Mouse (Mus musculus) kidney, embryonic 15.5 days (tissue): ENCODE results near the gene Acbd7. TPM values are rescaled to one million over a fixed set of nuclear protein-coding genes. Genes with fewer than 3 reads are reported as not detected.

Source experiments
- ATAC-seq: fragments of 200-750 bp; cut with Nextera tagmentation; replicated peaks from 2 replicates; pipeline ENCODE4 v1.8.0; 2017; ENCODE audit warnings: moderate TSS enrichment; ENCODE audit not compliant: low FRiP score
- H3K27ac ChIP-seq: fragments of 300-500 bp; sonication (generic); 2 replicates; pipeline ENCODE4 v1.5.1; 2015; ENCODE audit warnings: mild to moderate bottlenecking, inconsistent platforms
- H3K27me3 ChIP-seq: fragments of 300-500 bp; sonication (generic); 2 replicates; pipeline ENCODE4 v1.6.1; 2015; ENCODE audit warnings: inconsistent platforms
- H3K36me3 ChIP-seq: fragments of 300-500 bp; sonication (generic); 2 replicates; pipeline ENCODE4 v1.6.1; 2015; ENCODE audit warnings: inconsistent platforms
- H3K4me1 ChIP-seq: fragments of 300-500 bp; sonication (generic); 2 replicates; pipeline ENCODE4 v1.6.1; 2015; ENCODE audit warnings: inconsistent platforms
- H3K4me2 ChIP-seq: fragments of 300-500 bp; sonication (generic); 2 replicates; pipeline ENCODE4 v1.6.1; 2015; ENCODE audit warnings: moderate library complexity, mild to moderate bottlenecking, inconsistent platforms
- H3K4me3 ChIP-seq: fragments of 300-500 bp; sonication (generic); replicated peaks from 2 replicates; pipeline ENCODE4 v1.5.1; 2015; ENCODE audit warnings: mild to moderate bottlenecking, inconsistent platforms
- H3K9ac ChIP-seq: fragments of 300-500 bp; sonication (generic); 2 replicates; pipeline ENCODE4 v1.6.1; 2015; ENCODE audit warnings: mild to moderate bottlenecking, inconsistent platforms
- H3K9me3 ChIP-seq: fragments of 300-500 bp; sonication (generic); replicated peaks from 2 replicates; pipeline ENCODE4 v1.6.1; 2016; ENCODE audit warnings: inconsistent platforms
- WGBS: fragments of 180-500 bp; shearing (Covaris S2); methylation state at CpG from one replicate; pipeline ENCODE4 v1.1.7; 2015; ENCODE audit warnings: mixed read lengths; 5-methylcytosine and 5-hydroxymethylcytosine counted together
- polyA plus RNA-seq: library from polyadenylated mRNA; unstranded; fragments of >200 nt; fragmentation: Nextera tagmentation; extraction: Ambion mirVana; gene quantifications from 2 replicates; pipeline ENCODE4 v1.2.1, GENCODE M21; 2015

Acbd7 gene
- polyA plus RNA-seq: 0.65 and 1.0 TPM in 2 replicates

- peaks cover 20% of the 10 kb centered on the region for H3K27me3 ChIP-seq
- H3K4me3 ChIP-seq: peak within 1 kb of the TSS; percentile 34
- H3K9me3 ChIP-seq: no peaks in the 10 kb centered on the region
- peak; percentile 44 for ATAC-seq
- no peaks in the 10 kb centered on the region for H3K36me3 ChIP-seq
- no peak within 1 kb of the TSS for H3K27ac ChIP-seq
- WGBS: 3% methylated on average over 20 of the region's 20 CpGs
- H3K4me1 ChIP-seq: peaks cover 22% of the 10 kb centered on the region
- peak within 1 kb of the TSS; percentile 32; the same call in 1 of the 2 replicates for H3K9ac ChIP-seq
- peak within 1 kb of the TSS; percentile 65 for H3K4me2 ChIP-seq
Measured at GRCm38 (mm10) chr2:3335611-3336301, at the start of gene Acbd7. Gene Acbd7 (plus strand): TSS chr2:3336168.

DNA sequence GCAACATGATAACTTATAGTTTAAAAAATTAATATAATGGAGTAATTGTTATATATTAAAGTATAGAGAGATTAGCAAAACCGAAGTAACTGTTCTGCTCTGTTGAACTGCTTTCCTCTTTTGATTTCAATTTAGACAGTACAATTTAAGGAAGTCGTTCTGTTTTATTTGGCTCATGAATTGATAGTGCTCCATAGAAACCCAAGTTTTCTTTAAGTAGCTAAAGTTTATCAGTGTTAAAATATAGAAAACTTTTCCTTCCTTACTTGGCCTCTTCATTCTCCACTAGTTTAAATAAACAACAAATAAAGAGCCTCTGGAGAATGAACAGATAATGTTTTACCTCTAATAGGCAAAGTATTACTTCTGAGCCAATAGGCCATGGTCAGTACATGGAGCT lies 49.7 kb upstream of the Acbd7 start:
- Histone ChIP-seq H3K27me3 (no peaks in the 10 kb centered on the region), H3K27ac (no peak overlapping the region), H3K36me3 (no peaks in the 10 kb centered on the region), H3K4me1 (peaks cover 17% of the 10 kb centered on the region), H3K4me3 (no peak overlapping the region), H3K4me2 (no peak overlapping the region), H3K9ac (no peak overlapping the region), H3K9me3 (no peaks in the 10 kb centered on the region)
- no peak for ATAC-seq
- WGBS: 51% methylated on average over 2 of the region's 2 CpGs

DNA sequence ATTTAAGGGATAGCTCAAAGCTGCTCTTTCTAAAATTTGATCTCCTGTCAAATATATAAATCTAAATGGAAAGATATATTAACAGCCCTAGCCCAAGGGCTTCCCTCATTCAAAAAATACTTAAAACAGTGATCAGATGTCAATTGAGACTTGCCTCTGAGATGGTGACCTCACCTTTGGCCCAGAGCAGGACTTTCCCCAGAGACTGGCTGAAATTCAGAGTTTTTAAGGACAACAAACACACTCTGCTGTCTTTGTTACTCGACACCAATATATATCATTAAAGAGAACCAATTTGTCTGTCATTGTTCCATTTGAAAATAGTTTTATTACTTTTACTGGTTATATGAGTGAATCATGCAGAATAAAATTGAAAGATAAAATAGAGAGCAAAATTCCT lies 46.4 kb upstream of the Acbd7 start:
- H3K9ac ChIP-seq: no peak overlapping the region
- WGBS: 66% methylated on average over 1 of the region's 1 CpGs
- H3K36me3 ChIP-seq: no peaks in the 10 kb centered on the region
- no peak overlapping the region for H3K4me2 ChIP-seq
- peaks cover 9% of the 10 kb centered on the region for H3K4me1 ChIP-seq
- no peak for ATAC-seq
- H3K9me3 ChIP-seq: no peaks in the 10 kb centered on the region
- no peak overlapping the region for H3K4me3 ChIP-seq
- no peaks in the 10 kb centered on the region for H3K27me3 ChIP-seq
- H3K27ac ChIP-seq: no peak overlapping the region

- Histone ChIP-seq H3K4me1 (no peaks in the 10 kb centered on the region), H3K9me3 (no peaks in the 10 kb centered on the region), H3K9ac (no peak overlapping the region), H3K27ac (no peak overlapping the region), H3K27me3 (no peaks in the 10 kb centered on the region), H3K36me3 (no peaks in the 10 kb centered on the region), H3K4me3 (no peak overlapping the region), H3K4me2 (no peak overlapping the region)
- ATAC-seq: no peak
- WGBS: 78% methylated on average over 1 of the region's 1 CpGs
Measured at GRCm38 (mm10) chr2:3292170-3292569, 43.8 kb upstream of the Acbd7 start.

- H3K9me3 ChIP-seq: no peaks in the 10 kb centered on the region
- H3K4me2 ChIP-seq: no peak overlapping the region
- H3K9ac ChIP-seq: no peak overlapping the region
- H3K27ac ChIP-seq: no peak overlapping the region
- ATAC-seq: no peak
- WGBS: 90% methylated on average over 7 of the region's 7 CpGs
- no peak overlapping the region for H3K4me3 ChIP-seq
- H3K36me3 ChIP-seq: no peaks in the 10 kb centered on the region
- no peaks in the 10 kb centered on the region for H3K27me3 ChIP-seq
- H3K4me1 ChIP-seq: no peaks in the 10 kb centered on the region
Measured at GRCm38 (mm10) chr2:3295826-3296225, 40.1 kb upstream of the Acbd7 start.

DNA sequence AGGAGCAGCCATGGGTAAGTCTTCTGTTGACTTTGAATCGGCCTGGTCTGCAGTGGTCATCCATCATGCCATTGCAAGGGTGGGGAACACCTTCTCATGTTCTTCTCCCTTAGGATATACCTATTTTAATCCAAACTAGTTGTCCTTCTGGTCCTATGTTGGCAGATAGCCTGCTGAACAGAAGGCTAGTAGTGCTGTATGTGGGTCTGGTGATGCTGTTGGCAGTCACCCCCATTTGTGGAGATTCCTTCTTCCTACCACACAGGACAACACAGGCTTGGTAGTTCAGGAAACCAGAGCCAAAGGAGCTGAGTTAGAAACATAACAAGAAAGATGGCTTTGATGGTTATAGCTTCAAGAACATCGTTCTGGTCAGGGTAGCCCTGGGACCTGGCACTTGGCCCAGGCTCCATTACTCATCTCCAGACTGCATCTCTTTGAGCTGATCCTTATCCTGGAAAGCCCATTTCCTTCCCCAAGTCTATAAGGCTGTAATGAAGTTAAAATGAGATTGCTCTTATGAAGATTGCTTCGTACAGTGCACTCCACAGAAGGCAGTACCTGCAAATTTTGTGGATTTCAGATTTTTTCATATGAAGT lies 30.4 kb upstream of the Acbd7 start:
- Histone ChIP-seq H3K27me3 (no peaks in the 10 kb centered on the region), H3K9ac (no peak overlapping the region), H3K27ac (no peak overlapping the region), H3K4me3 (no peak overlapping the region), H3K4me2 (no peak overlapping the region), H3K9me3 (no peaks in the 10 kb centered on the region), H3K36me3 (peaks cover 14% of the 10 kb centered on the region), H3K4me1 (peaks cover 10% of the 10 kb centered on the region; the same call in 1 of the 2 replicates)
- 48% methylated on average over 3 of the region's 3 CpGs for WGBS
- no peak for ATAC-seq

- Histone ChIP-seq H3K9ac (no peak overlapping the region), H3K36me3 (peaks cover 82% of the 10 kb centered on the region), H3K27ac (no peak overlapping the region), H3K4me1 (no peaks in the 10 kb centered on the region), H3K9me3 (no peaks in the 10 kb centered on the region), H3K27me3 (no peaks in the 10 kb centered on the region), H3K4me2 (no peak overlapping the region), H3K4me3 (no peak overlapping the region)
- ATAC-seq: no peak
- 87% methylated on average over 2 of the region's 2 CpGs for WGBS
Measured at GRCm38 (mm10) chr2:3323132-3323531, 12.8 kb upstream of the Acbd7 start.

GRCm38 (mm10) chr2:3324381-3325130 lies 11.4 kb upstream of the Acbd7 start:
- Histone ChIP-seq H3K36me3 (peaks cover 84% of the 10 kb centered on the region), H3K9me3 (no peaks in the 10 kb centered on the region), H3K27me3 (no peaks in the 10 kb centered on the region), H3K4me3 (no peak overlapping the region), H3K27ac (no peak overlapping the region), H3K9ac (no peak overlapping the region), H3K4me2 (no peak overlapping the region), H3K4me1 (no peaks in the 10 kb centered on the region)
- no peak for ATAC-seq
- 94% methylated on average over 7 of the region's 7 CpGs for WGBS

DNA sequence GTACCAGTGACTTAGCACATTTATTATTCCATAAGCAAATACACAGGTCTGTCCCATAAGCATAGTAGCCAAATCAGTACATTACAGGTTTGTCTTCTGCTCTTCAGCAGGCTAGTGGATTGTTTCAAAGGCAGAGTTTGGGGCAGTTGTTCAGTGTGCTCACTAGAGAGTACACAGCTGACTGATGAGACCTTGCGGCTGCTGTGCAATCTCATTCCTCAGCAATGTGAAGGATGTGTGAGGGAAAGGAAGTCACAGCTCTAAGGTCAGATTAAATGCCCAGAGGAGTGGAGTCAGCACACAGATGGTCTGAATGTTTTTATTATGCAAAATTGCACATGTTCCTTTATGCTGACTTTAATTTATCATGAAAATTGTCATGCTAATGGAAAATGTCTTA lies 9.4 kb upstream of the Acbd7 start:
- WGBS: 75% methylated on average over 1 of the region's 1 CpGs
- Histone ChIP-seq H3K27me3 (no peaks in the 10 kb centered on the region), H3K9me3 (no peaks in the 10 kb centered on the region), H3K4me3 (no peak overlapping the region), H3K4me1 (peaks cover 12% of the 10 kb centered on the region), H3K27ac (no peak overlapping the region), H3K36me3 (peaks cover 71% of the 10 kb centered on the region), H3K9ac (no peak overlapping the region), H3K4me2 (no peak overlapping the region)
- no peak for ATAC-seq

GRCm38 (mm10) chr2:3327351-3327750 lies 8.6 kb upstream of the Acbd7 start:
- Histone ChIP-seq H3K4me2 (no peak overlapping the region), H3K4me3 (no peak overlapping the region), H3K27ac (no peak overlapping the region), H3K9me3 (no peaks in the 10 kb centered on the region), H3K4me1 (peaks cover 17% of the 10 kb centered on the region), H3K36me3 (peaks cover 64% of the 10 kb centered on the region), H3K9ac (no peak overlapping the region), H3K27me3 (no peaks in the 10 kb centered on the region)
- no peak for ATAC-seq
- 53% methylated on average over 1 of the region's 1 CpGs for WGBS

DNA sequence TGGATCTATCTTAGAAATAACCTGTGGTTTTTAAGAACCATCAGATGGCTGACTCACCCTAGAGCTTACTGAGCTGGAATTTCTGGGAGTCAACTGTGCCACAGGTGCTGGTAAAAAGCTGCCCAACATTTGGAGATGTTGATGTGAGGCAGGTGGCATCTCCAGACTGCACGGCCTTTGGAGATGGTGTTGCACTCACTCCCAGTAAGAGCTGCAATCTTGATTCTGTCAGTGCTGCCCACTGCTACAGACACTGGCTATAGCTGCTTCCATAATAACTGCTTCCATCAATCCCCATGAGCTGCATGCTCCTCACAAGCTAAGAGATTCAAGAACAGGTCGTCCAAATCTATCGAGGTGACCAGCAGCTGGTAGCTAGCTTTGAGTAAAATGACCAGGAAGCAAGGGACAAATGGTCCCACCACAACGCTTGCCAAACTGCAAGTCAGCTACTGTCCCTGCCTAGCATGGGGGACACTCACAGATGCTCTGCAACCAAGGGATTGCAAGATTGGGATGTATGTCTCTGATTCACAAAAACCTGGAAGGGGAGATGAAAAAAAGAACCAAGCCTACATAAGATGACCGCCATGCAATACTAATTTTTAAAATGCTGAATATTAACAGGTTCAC lies 4.8 kb upstream of the Acbd7 start:
- no peak for ATAC-seq
- H3K4me3 ChIP-seq: peak overlapping the region; percentile 64
- H3K36me3 ChIP-seq: peaks cover 30% of the 10 kb centered on the region
- H3K27ac ChIP-seq: no peak overlapping the region
- H3K9me3 ChIP-seq: no peaks in the 10 kb centered on the region
- H3K27me3 ChIP-seq: peaks cover 9% of the 10 kb centered on the region
- peaks cover 26% of the 10 kb centered on the region for H3K4me1 ChIP-seq
- H3K4me2 ChIP-seq: peak overlapping the region; percentile 62
- peak overlapping the region; percentile 68 for H3K9ac ChIP-seq
- WGBS: 69% methylated on average over 5 of the region's 5 CpGs

DNA sequence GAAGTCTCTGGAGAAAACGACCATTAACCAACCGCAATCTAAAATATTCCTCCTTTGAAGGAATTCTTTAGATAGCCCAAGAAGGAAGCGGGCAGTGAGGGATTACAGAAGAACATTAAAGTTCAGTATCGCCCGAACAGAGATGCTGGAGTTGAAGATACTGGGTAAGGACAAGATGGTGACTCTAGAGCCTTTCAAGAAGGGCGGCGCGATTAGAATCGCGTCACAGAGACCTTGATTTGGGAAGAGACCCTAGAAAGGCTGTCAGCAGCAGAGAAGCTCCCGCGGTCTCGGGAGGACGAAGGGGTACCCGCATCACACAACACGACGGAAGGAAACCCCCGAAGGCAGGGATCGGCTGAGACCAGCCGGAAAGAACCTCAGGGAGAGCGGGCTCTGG lies 3.9 kb upstream of the Acbd7 start:
- WGBS: under 1% methylated on average over 21 of the region's 21 CpGs
- no peak for ATAC-seq

More for the DNA sequence above, 3.9 kb upstream of the Acbd7 start:
- Histone ChIP-seq H3K27me3 (peaks cover 14% of the 10 kb centered on the region), H3K4me2 (peak overlapping the region; percentile 62), H3K4me3 (peak overlapping the region; percentile 64), H3K4me1 (peaks cover 27% of the 10 kb centered on the region), H3K36me3 (peaks cover 25% of the 10 kb centered on the region), H3K9ac (peak overlapping the region; percentile 68), H3K9me3 (no peaks in the 10 kb centered on the region), H3K27ac (peak overlapping the region; percentile 70)
